Mouse (Mus musculus): ENCODE results near the gene Ggps1. TPM values are rescaled to one million over a fixed set of nuclear protein-coding genes. Genes with fewer than 3 reads are reported as not detected.

Gene Ggps1
- polyA plus RNA-seq, 1 experiment from 2014 or later = 16.8 TPM

- under 1% methylated on average over 65 of the region's 65 CpGs for WGBS (ENCODE audit: insufficient replicate concordance)
- H3K4me1 ChIP-seq = peaks cover 34% of the 10 kb centered on the region
- no peaks in the 10 kb centered on the region for H3K27me3 ChIP-seq (replicated peaks)
- peak overlapping the region; percentile 83 for H3K4me2 ChIP-seq
- H3K9me3 ChIP-seq (replicated peaks) = no peaks in the 10 kb centered on the region
- no peak for ATAC-seq
- H3K36me3 ChIP-seq = peaks cover 24% of the 10 kb centered on the region; the same call in 1 of the 2 replicates
- H3K4me3 ChIP-seq = peak overlapping the region; percentile 100
- peak overlapping the region; percentile 99 for H3K9ac ChIP-seq
- peak overlapping the region; percentile 97 for H3K27ac ChIP-seq
Measured at GRCm38 (mm10) chr13:14064341-14065027, 1.2 kb upstream of the Ggps1 start.

GRCm38 (mm10) chr13:14063942-14064271 is 619 bp upstream of the Ggps1 start:
- Histone ChIP-seq H3K4me3 (peak overlapping the region; percentile 100), H3K9ac (peak overlapping the region; percentile 99), H3K9me3 (replicated peaks) (no peaks in the 10 kb centered on the region), H3K27me3 (replicated peaks) (no peaks in the 10 kb centered on the region), H3K36me3 (peaks cover 24% of the 10 kb centered on the region; the same call in 1 of the 2 replicates), H3K27ac (peak overlapping the region; percentile 97), H3K4me1 (peaks cover 34% of the 10 kb centered on the region), H3K4me2 (peak overlapping the region; percentile 83)
- ATAC-seq = peak; percentile 33
- 0% methylated on average over 22 of the region's 31 CpGs for WGBS (ENCODE audit: insufficient replicate concordance)

- peak overlapping the region; percentile 85 for H3K9ac ChIP-seq
- ATAC-seq = no peak
- no peaks in the 10 kb centered on the region for H3K9me3 ChIP-seq (replicated peaks)
- no peaks in the 10 kb centered on the region for H3K27me3 ChIP-seq (replicated peaks)
- peak overlapping the region; percentile 82 for H3K27ac ChIP-seq
- H3K36me3 ChIP-seq = peaks cover 11% of the 10 kb centered on the region
- peak overlapping the region; percentile 100 for H3K4me3 ChIP-seq
- under 1% methylated on average over 11 of the region's 11 CpGs for WGBS (ENCODE audit: insufficient replicate concordance)
- H3K4me2 ChIP-seq = peak overlapping the region; percentile 84
- peaks cover 34% of the 10 kb centered on the region for H3K4me1 ChIP-seq
Measured at GRCm38 (mm10) chr13:14062209-14063012, 877 bp downstream of the Ggps1 start.

- Histone ChIP-seq H3K4me3 (no peak overlapping the region), H3K4me2 (no peak overlapping the region), H3K9me3 (replicated peaks) (no peaks in the 10 kb centered on the region), H3K27me3 (replicated peaks) (no peaks in the 10 kb centered on the region), H3K4me1 (peaks cover 19% of the 10 kb centered on the region), H3K9ac (no peak overlapping the region), H3K27ac (no peak overlapping the region), H3K36me3 (peaks cover 28% of the 10 kb centered on the region)
- ATAC-seq = no peak
Measured at GRCm38 (mm10) chr13:14059582-14059981, 3.7 kb downstream of the Ggps1 start.

GRCm38 (mm10) chr13:14056801-14057200 is 6.5 kb downstream of the Ggps1 start:
- WGBS (ENCODE audit: insufficient replicate concordance) = 79% methylated on average over 3 of the region's 3 CpGs
- peaks cover 54% of the 10 kb centered on the region for H3K36me3 ChIP-seq
- H3K9me3 ChIP-seq (replicated peaks) = no peaks in the 10 kb centered on the region
- H3K9ac ChIP-seq = no peak overlapping the region
- ATAC-seq = no peak
- H3K27me3 ChIP-seq (replicated peaks) = no peaks in the 10 kb centered on the region
- H3K4me1 ChIP-seq = peaks cover 12% of the 10 kb centered on the region
- no peak overlapping the region for H3K27ac ChIP-seq
- no peak overlapping the region for H3K4me3 ChIP-seq
- no peak overlapping the region for H3K4me2 ChIP-seq

GRCm38 (mm10) chr13:14049878-14050277 is 13.4 kb downstream of the Ggps1 start:
- 36% methylated on average over 1 of the region's 1 CpGs for WGBS (ENCODE audit: insufficient replicate concordance)
- Histone ChIP-seq H3K27ac (no peak overlapping the region), H3K27me3 (replicated peaks) (no peaks in the 10 kb centered on the region), H3K9ac (no peak overlapping the region), H3K9me3 (replicated peaks) (no peaks in the 10 kb centered on the region), H3K4me1 (no peaks in the 10 kb centered on the region), H3K4me2 (no peak overlapping the region), H3K36me3 (peaks cover 68% of the 10 kb centered on the region), H3K4me3 (no peak overlapping the region)
- no peak for ATAC-seq

- no peak overlapping the region for H3K9ac ChIP-seq
- H3K27ac ChIP-seq = no peak overlapping the region
- no peak overlapping the region for H3K4me3 ChIP-seq
- H3K4me2 ChIP-seq = no peak overlapping the region
- H3K4me1 ChIP-seq = peaks cover 13% of the 10 kb centered on the region
- no peaks in the 10 kb centered on the region for H3K27me3 ChIP-seq (replicated peaks)
- 41% methylated on average over 2 of the region's 2 CpGs for WGBS (ENCODE audit: insufficient replicate concordance)
- no peak for ATAC-seq
- no peaks in the 10 kb centered on the region for H3K9me3 ChIP-seq (replicated peaks)
- peaks cover 21% of the 10 kb centered on the region for H3K36me3 ChIP-seq
Measured at GRCm38 (mm10) chr13:14044521-14044920, 18.8 kb downstream of the Ggps1 start.

GRCm38 (mm10) chr13:14043851-14044250 is 19.4 kb downstream of the Ggps1 start:
- Histone ChIP-seq H3K4me3 (no peak overlapping the region), H3K27ac (no peak overlapping the region), H3K9me3 (replicated peaks) (no peaks in the 10 kb centered on the region), H3K9ac (no peak overlapping the region), H3K27me3 (replicated peaks) (no peaks in the 10 kb centered on the region), H3K4me2 (no peak overlapping the region), H3K36me3 (peaks cover 14% of the 10 kb centered on the region), H3K4me1 (peaks cover 14% of the 10 kb centered on the region)
- no peak for ATAC-seq

- peak overlapping the region; percentile 82 for H3K4me3 ChIP-seq
- peaks cover 9% of the 10 kb centered on the region for H3K36me3 ChIP-seq
- ATAC-seq = no peak
- no peaks in the 10 kb centered on the region for H3K27me3 ChIP-seq (replicated peaks)
- H3K4me1 ChIP-seq = peaks cover 42% of the 10 kb centered on the region
- H3K4me2 ChIP-seq = peak overlapping the region; percentile 93
- WGBS (ENCODE audit: insufficient replicate concordance) = 46% methylated on average over 5 of the region's 5 CpGs
- peak overlapping the region; percentile 96 for H3K27ac ChIP-seq
- no peaks in the 10 kb centered on the region for H3K9me3 ChIP-seq (replicated peaks)
- H3K9ac ChIP-seq = peak overlapping the region; percentile 88
Measured at GRCm38 (mm10) chr13:14040186-14040585, 23.1 kb downstream of the Ggps1 start.

- Histone ChIP-seq H3K9ac (peak within 1 kb of the TSS; percentile 88), H3K27me3 (replicated peaks) (no peaks in the 10 kb centered on the region), H3K9me3 (replicated peaks) (no peaks in the 10 kb centered on the region), H3K4me2 (peak within 1 kb of the TSS; percentile 93), H3K27ac (peak within 1 kb of the TSS; percentile 96), H3K4me3 (peak within 1 kb of the TSS; percentile 82), H3K4me1 (peaks cover 48% of the 10 kb centered on the region), H3K36me3 (peaks cover 9% of the 10 kb centered on the region)
- under 1% methylated on average over 35 of the region's 35 CpGs for WGBS (ENCODE audit: insufficient replicate concordance)
- ATAC-seq = peak; percentile 94
Measured at GRCm38 (mm10) chr13:14039292-14039965, 23.9 kb downstream of the Ggps1 start, which contains the start of gene Tbce. Gene Tbce (minus strand): TSS chr13:14039638.

- H3K9me3 ChIP-seq (replicated peaks) = no peaks in the 10 kb centered on the region
- H3K36me3 ChIP-seq = peaks cover 9% of the 10 kb centered on the region
- under 1% methylated on average over 8 of the region's 8 CpGs for WGBS (ENCODE audit: insufficient replicate concordance)
- peak overlapping the region; percentile 96 for H3K27ac ChIP-seq
- H3K4me1 ChIP-seq = peaks cover 53% of the 10 kb centered on the region
- peak; percentile 32 for ATAC-seq
- peak overlapping the region; percentile 88 for H3K9ac ChIP-seq
- no peaks in the 10 kb centered on the region for H3K27me3 ChIP-seq (replicated peaks)
- H3K4me2 ChIP-seq = peak overlapping the region; percentile 93
- H3K4me3 ChIP-seq = peak overlapping the region; percentile 82
Measured at GRCm38 (mm10) chr13:14038911-14039291, 24.4 kb downstream of the Ggps1 start.
